Mouse (Mus musculus): ENCODE measurements around the gene Exosc9. TPM values are rescaled to one million over a fixed set of nuclear protein-coding genes. Genes with fewer than 3 reads are reported as not detected.

The Exosc9 gene
- total and polyA plus RNA-seq, 3 experiments: 3.7 to 96.7 (median 40.9) TPM

DNA sequence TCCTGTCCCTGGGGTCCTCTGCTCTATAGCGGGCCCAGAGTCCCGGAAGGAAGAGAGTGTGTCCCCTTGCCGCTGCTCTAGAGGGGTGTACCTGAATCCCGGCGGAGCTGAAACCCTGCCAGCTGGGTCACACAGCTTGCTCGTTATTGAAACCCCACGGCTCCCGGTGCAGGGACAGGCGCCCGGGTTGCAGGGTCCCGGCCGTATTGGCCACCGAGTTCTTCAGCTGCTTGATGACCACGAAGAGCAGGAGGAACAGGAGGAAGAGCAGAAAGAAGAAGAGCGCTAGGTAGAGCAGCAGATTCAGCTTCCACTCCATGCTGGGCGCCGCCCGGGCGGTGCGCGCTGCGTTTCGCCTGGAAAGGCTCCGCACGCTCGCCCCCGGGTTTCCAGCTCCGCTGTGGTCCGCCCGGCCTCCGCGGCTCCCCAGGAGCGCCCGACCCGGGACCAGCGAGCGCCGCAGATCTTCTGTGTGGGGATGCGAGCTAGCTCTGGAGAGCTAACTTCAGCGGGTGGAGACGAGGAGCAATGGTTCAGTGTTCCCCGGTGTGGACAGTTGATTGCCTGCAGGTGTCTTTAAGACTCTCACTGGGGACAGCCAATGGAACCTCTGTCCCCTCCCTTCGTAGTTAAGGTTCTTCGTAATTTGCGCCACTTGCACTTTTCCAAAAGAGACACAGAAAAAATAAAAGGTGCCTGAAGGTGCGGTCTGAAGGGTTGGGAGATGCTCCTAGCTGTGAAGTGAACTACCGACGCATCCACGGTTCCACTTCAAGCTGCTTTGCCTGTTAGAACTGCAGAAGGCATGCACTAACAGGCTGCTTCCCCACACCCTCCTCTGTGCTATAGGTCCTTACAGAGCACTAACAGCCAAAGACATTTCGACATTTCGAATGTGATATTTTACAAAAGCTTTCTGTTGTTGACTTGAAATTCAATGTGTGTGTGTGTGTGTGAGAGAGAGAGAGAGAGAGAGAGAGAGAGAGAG, 31.0 kb upstream of the Exosc9 start, which contains the start of gene Gm11549:
TSS of gene Gm11549 (minus strand) at position 741 of the 988 bp plus-strand sequence.
- Histone ChIP-seq H3K36me3 (replicated peaks) (no peaks in the 10 kb centered on the region), H3K27me3 (ENCODE audit: insufficient read depth, low read length) (peaks cover 33% of the 10 kb centered on the region), H3K4me3 (ENCODE audit: low read depth, low read length) (no peak within 1 kb of the TSS), H3K4me1 (ENCODE audit: insufficient read depth, low read depth, low read length) (no peaks in the 10 kb centered on the region), H3K9me3 (replicated peaks) (no peaks in the 10 kb centered on the region)
- TF ChIP-seq CTCF (IDR thresholded peaks at IDR 0.05; ENCODE audit: low read depth, low read length) (no peak), TAL1 (conservative IDR thresholded peaks at IDR 0.05; ENCODE audit: low read depth, low read length) (no peak), GATA1 (IDR thresholded peaks at IDR 0.05; ENCODE audit: borderline replicate concordance, low read length) (no peak), POLR2AphosphoS5 (IDR thresholded peaks at IDR 0.05; ENCODE audit: insufficient replicate concordance, low read depth, low read length) (no peak), GATA2 (IDR thresholded peaks at IDR 0.05; ENCODE audit: borderline replicate concordance, low read depth, low read length) (no peak)
- DNase-seq (ENCODE audit: low spot score) (no peak), ATAC-seq (ENCODE audit: extremely low read depth, insufficient number of reproducible peaks, low FRiP score, poor library complexity, severe bottlenecking) (no peak)

DNA sequence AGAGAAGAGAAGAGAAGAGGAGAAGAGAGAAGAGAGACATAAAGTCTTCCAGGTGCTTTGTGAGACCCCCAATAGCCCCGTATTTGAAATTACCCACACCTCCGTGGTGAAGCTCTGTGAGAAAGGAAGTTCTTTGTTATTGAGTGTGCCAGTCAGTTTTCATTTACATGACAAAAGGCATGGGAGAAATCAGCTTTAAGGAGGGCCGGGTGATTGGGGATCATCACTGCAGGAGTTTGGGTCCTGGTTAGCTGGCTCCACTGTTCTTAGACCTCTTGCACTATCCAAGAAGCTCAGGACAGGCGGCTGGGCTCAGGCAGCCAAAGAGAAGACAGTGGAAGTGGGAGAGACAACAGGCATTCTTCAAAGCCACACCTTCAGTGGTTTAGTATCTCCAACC, 30.3 kb upstream of the Exosc9 start:
- Histone ChIP-seq H3K27me3 (ENCODE audit: insufficient read depth, low read length) (peaks cover 41% of the 10 kb centered on the region), H3K36me3 (replicated peaks) (no peaks in the 10 kb centered on the region), H3K4me3 (ENCODE audit: low read depth, low read length) (no peak overlapping the region), H3K4me1 (ENCODE audit: insufficient read depth, low read depth, low read length) (no peaks in the 10 kb centered on the region), H3K9me3 (replicated peaks) (no peaks in the 10 kb centered on the region)
- no peak for DNase-seq (ENCODE audit: low spot score)
- TF ChIP-seq GATA1 (IDR thresholded peaks at IDR 0.05; ENCODE audit: borderline replicate concordance, low read length) (no peak), POLR2AphosphoS5 (IDR thresholded peaks at IDR 0.05; ENCODE audit: insufficient replicate concordance, low read depth, low read length) (no peak), CTCF (IDR thresholded peaks at IDR 0.05; ENCODE audit: low read depth, low read length) (no peak), GATA2 (IDR thresholded peaks at IDR 0.05; ENCODE audit: borderline replicate concordance, low read depth, low read length) (no peak), TAL1 (conservative IDR thresholded peaks at IDR 0.05; ENCODE audit: low read depth, low read length) (no peak)
- ATAC-seq (ENCODE audit: extremely low read depth, insufficient number of reproducible peaks, low FRiP score, poor library complexity, severe bottlenecking): no peak

DNA sequence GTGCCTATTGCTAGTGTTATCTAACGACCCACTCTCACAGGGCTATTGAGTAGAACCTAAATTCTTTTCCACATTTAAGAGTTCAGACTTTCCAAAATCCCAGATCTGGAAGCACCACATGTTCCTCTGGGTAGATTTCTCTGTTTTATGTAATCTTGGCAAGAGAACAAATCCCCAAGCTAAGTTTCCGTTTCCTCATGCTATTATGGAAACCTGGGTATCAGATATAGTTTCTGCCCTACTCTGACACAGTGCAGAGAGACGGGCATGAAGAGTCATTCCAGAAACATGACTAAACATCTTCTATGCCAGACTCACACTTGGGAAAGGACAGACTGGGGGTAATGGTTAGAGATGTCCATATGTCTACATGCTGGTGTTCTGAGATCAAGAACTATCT, 27.9 kb upstream of the Exosc9 start:
- H3K4me3 ChIP-seq (ENCODE audit: low read depth, low read length): no peak overlapping the region
- DNase-seq (ENCODE audit: low spot score) (no peak), ATAC-seq (ENCODE audit: extremely low read depth, insufficient number of reproducible peaks, low FRiP score, poor library complexity, severe bottlenecking) (no peak)
- no peaks in the 10 kb centered on the region for H3K9me3 ChIP-seq (replicated peaks)
- H3K27me3 ChIP-seq (ENCODE audit: insufficient read depth, low read length): peaks cover 41% of the 10 kb centered on the region
- H3K36me3 ChIP-seq (replicated peaks): no peaks in the 10 kb centered on the region
- TF ChIP-seq POLR2AphosphoS5 (IDR thresholded peaks at IDR 0.05; ENCODE audit: insufficient replicate concordance, low read depth, low read length) (no peak), CTCF (IDR thresholded peaks at IDR 0.05; ENCODE audit: low read depth, low read length) (no peak), TAL1 (conservative IDR thresholded peaks at IDR 0.05; ENCODE audit: low read depth, low read length) (no peak), GATA1 (IDR thresholded peaks at IDR 0.05; ENCODE audit: borderline replicate concordance, low read length) (no peak), GATA2 (IDR thresholded peaks at IDR 0.05; ENCODE audit: borderline replicate concordance, low read depth, low read length) (no peak)
- no peaks in the 10 kb centered on the region for H3K4me1 ChIP-seq (ENCODE audit: insufficient read depth, low read depth, low read length)

DNA sequence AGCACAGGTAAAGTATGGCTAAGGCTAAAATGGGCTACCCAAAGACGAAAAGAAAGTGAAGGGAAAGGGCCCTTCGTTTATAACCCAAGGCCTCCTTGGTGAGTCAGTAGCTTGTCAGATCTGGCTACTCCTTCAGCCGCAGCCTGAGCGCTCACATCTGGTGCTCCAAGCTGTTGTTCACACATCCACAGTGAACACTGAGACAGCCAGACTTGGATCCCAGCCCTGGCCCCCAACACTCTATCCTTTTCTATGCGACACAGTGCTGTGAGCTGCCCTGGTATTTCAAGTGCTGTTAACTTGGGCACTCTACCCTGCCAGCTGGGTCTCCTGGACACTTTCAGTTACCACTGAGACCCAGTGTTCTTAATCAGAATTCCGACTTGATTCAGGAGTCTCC, 22.1 kb upstream of the Exosc9 start:
- ATAC-seq (ENCODE audit: extremely low read depth, insufficient number of reproducible peaks, low FRiP score, poor library complexity, severe bottlenecking) (no peak), DNase-seq (ENCODE audit: low spot score) (no peak)
- Histone ChIP-seq H3K9me3 (replicated peaks) (no peaks in the 10 kb centered on the region), H3K27me3 (ENCODE audit: insufficient read depth, low read length) (peaks cover 15% of the 10 kb centered on the region), H3K36me3 (replicated peaks) (no peaks in the 10 kb centered on the region), H3K4me3 (ENCODE audit: low read depth, low read length) (no peak overlapping the region), H3K4me1 (ENCODE audit: insufficient read depth, low read depth, low read length) (no peaks in the 10 kb centered on the region)
- no peak for TF ChIP-seq POLR2AphosphoS5 (IDR thresholded peaks at IDR 0.05; ENCODE audit: insufficient replicate concordance, low read depth, low read length)
- no peak for TF ChIP-seq GATA2 (IDR thresholded peaks at IDR 0.05; ENCODE audit: borderline replicate concordance, low read depth, low read length)
- no peak for TF ChIP-seq TAL1 (conservative IDR thresholded peaks at IDR 0.05; ENCODE audit: low read depth, low read length)
- TF ChIP-seq CTCF (IDR thresholded peaks at IDR 0.05; ENCODE audit: low read depth, low read length): no peak
- no peak for TF ChIP-seq GATA1 (IDR thresholded peaks at IDR 0.05; ENCODE audit: borderline replicate concordance, low read length)

DNA sequence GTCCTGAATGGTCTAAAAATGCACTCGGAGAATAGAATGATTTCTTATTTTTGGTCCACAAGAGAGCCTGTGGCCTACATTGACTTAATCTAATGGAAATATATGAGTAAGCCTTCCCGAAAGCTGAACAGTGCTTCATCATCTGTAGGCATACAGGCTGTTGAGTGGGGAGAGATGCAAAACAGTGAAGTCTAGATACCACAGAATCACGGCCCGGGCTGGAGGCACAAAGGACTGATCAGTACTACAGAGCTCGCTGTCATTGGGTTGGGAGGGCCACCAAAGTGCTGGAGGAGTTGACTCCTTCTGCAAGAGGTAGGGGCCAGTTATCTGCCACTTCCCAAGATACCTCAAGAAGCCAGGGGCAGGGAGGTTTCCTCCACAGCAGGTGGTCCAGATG, 21.6 kb upstream of the Exosc9 start:
- TF ChIP-seq POLR2AphosphoS5 (IDR thresholded peaks at IDR 0.05; ENCODE audit: insufficient replicate concordance, low read depth, low read length) (no peak), CTCF (IDR thresholded peaks at IDR 0.05; ENCODE audit: low read depth, low read length) (no peak), GATA1 (IDR thresholded peaks at IDR 0.05; ENCODE audit: borderline replicate concordance, low read length) (no peak), GATA2 (IDR thresholded peaks at IDR 0.05; ENCODE audit: borderline replicate concordance, low read depth, low read length) (no peak), TAL1 (conservative IDR thresholded peaks at IDR 0.05; ENCODE audit: low read depth, low read length) (no peak)
- no peak for ATAC-seq (ENCODE audit: extremely low read depth, insufficient number of reproducible peaks, low FRiP score, poor library complexity, severe bottlenecking)
- no peaks in the 10 kb centered on the region for H3K4me1 ChIP-seq (ENCODE audit: insufficient read depth, low read depth, low read length)

DNA sequence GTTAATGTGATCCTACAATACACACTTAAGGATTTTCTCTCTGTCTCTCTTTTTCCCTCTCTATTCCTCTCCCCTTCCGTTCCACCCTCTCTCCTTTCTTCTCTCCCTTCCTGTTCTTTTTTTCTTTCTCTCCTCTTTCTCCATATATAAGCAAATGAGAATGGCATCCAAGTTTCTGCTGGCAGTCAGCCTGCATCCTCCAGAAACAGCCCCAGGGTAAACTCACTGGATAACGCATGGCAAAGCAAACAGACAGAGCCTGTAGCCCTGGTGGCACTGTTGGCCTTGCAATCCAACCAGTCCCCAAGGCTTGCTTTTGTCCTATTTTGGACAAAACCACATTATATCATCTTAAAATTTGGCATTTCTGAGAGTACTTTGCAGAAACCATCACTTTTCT, 21.2 kb upstream of the Exosc9 start:
- no peaks in the 10 kb centered on the region for H3K4me1 ChIP-seq (ENCODE audit: insufficient read depth, low read depth, low read length)
- H3K27me3 ChIP-seq (ENCODE audit: insufficient read depth, low read length): peaks cover 15% of the 10 kb centered on the region
- H3K36me3 ChIP-seq (replicated peaks): no peaks in the 10 kb centered on the region
- no peak for DNase-seq (ENCODE audit: low spot score)
- H3K4me3 ChIP-seq (ENCODE audit: low read depth, low read length): no peak overlapping the region
- H3K9me3 ChIP-seq (replicated peaks): no peaks in the 10 kb centered on the region
- TF ChIP-seq TAL1 (conservative IDR thresholded peaks at IDR 0.05; ENCODE audit: low read depth, low read length) (no peak), CTCF (IDR thresholded peaks at IDR 0.05; ENCODE audit: low read depth, low read length) (no peak), POLR2AphosphoS5 (IDR thresholded peaks at IDR 0.05; ENCODE audit: insufficient replicate concordance, low read depth, low read length) (no peak), GATA1 (IDR thresholded peaks at IDR 0.05; ENCODE audit: borderline replicate concordance, low read length) (no peak), GATA2 (IDR thresholded peaks at IDR 0.05; ENCODE audit: borderline replicate concordance, low read depth, low read length) (no peak)
- ATAC-seq (ENCODE audit: extremely low read depth, insufficient number of reproducible peaks, low FRiP score, poor library complexity, severe bottlenecking): no peak

More for the DNA sequence above, 21.6 kb upstream of the Exosc9 start:
- Histone ChIP-seq H3K4me3 (ENCODE audit: low read depth, low read length) (no peak overlapping the region), H3K27me3 (ENCODE audit: insufficient read depth, low read length) (peaks cover 15% of the 10 kb centered on the region), H3K36me3 (replicated peaks) (no peaks in the 10 kb centered on the region), H3K9me3 (replicated peaks) (no peaks in the 10 kb centered on the region)
- DNase-seq (ENCODE audit: low spot score): no peak

Data from G1E (cell line).